Mouse (Mus musculus) MEL (cell line): ENCODE measurements around the gene Tchp.

Experiments
- CTCF ChIP-seq, 3 experiments: IDR thresholded peaks in 2 of 3; conservative IDR thresholded peaks in 1 of 3; 2 replicates each; pipeline ENCODE4 v1.5.1; 2011 to 2012; ENCODE audit warnings: low read length in 3 of 3, low read depth in 2 of 3, mild to moderate bottlenecking in 2 of 3, improper control_type of control experiment in 1 of 3, inconsistent platforms in 1 of 3, mixed read lengths in 1 of 3, moderate library complexity in 1 of 3; ENCODE audit not compliant: control insufficient read depth in 1 of 3, insufficient read depth in 1 of 3, poor library complexity in 1 of 3, severe bottlenecking in 1 of 3
- NELFE ChIP-seq: IDR thresholded peaks from 2 replicates; pipeline ENCODE4 v1.6.1; 2011; ENCODE audit warnings: low read depth, low read length, improper control_type of control experiment
- POLR2A ChIP-seq, 2 experiments: IDR thresholded peaks; 2 replicates each; pipeline ENCODE4 v1.6.1; 2011 to 2012; ENCODE audit warnings: low read length in 2 of 2, mild to moderate bottlenecking in 2 of 2, control low read depth in 1 of 2, improper control_type of control experiment in 1 of 2, low read depth in 1 of 2, moderate library complexity in 1 of 2; ENCODE audit not compliant: control insufficient read depth in 1 of 2, insufficient read depth in 1 of 2, poor library complexity in 1 of 2
- RCOR1 ChIP-seq: IDR thresholded peaks from 2 replicates; pipeline ENCODE4 v1.6.1; 2012; ENCODE audit warnings: low read depth, mild to moderate bottlenecking, inconsistent platforms, low read length, improper control_type of control experiment
- SIN3A ChIP-seq: IDR thresholded peaks from 2 replicates; pipeline ENCODE4 v1.6.1; 2012; ENCODE audit warnings: low read length, improper control_type of control experiment, inconsistent platforms
- USF2 ChIP-seq, 2 experiments: IDR thresholded peaks; 2 replicates each; pipeline ENCODE4 v1.6.1; 2011 to 2012; ENCODE audit warnings: improper control_type of control experiment in 2 of 2, low read length in 2 of 2, borderline replicate concordance in 1 of 2, inconsistent platforms in 1 of 2, low read depth in 1 of 2, mild to moderate bottlenecking in 1 of 2; ENCODE audit not compliant: insufficient read depth in 1 of 2
- ZC3H11A ChIP-seq: IDR thresholded peaks from 2 replicates; pipeline ENCODE4 v1.6.1; 2012; ENCODE audit warnings: low read depth, mild to moderate bottlenecking, inconsistent platforms, low read length, improper control_type of control experiment

GRCm38 (mm10) chr5:114771796-114772195, 64.2 kb downstream of the Tchp start:
- TF ChIP-seq CTCF (IDR thresholded peaks at IDR 0.05 in 2 of 3, conservative IDR thresholded peaks at IDR 0.05 in 1 of 3; ENCODE audit: control insufficient read depth in 1 of 3, insufficient read depth in 1 of 3, low read depth in 2 of 3, low read length in 3 of 3, poor library complexity in 1 of 3, severe bottlenecking in 1 of 3): no peak
- TF ChIP-seq ZC3H11A: no peak
- no peak for TF ChIP-seq SIN3A
- no peak for TF ChIP-seq POLR2A (IDR thresholded peaks at IDR 0.05; ENCODE audit: control insufficient read depth in 1 of 2, insufficient read depth in 1 of 2, low read depth in 1 of 2, low read length in 2 of 2, poor library complexity in 1 of 2)
- TF ChIP-seq NELFE: no peak
- TF ChIP-seq RCOR1: no peak
- TF ChIP-seq USF2 (IDR thresholded peaks at IDR 0.05; ENCODE audit: borderline replicate concordance in 1 of 2, insufficient read depth in 1 of 2, low read depth in 1 of 2, low read length in 2 of 2): no peak
